ENCODE assay signal across 14 mouse cellular contexts in genomic region chr7:116713200-116713599, GRCm38 (mm10).
DNase-seq lines count a peak whose midpoint lies in the region; ATAC-seq and TF ChIP-seq lines count a peak whose summit lies in the region.
"Had no signal": no experiment of that assay in that cellular context is flagged by ENCODE, and none has a peak within 500 bp of the region (broad histone marks: within the 10 kb centered on the region; RNA-seq: fewer than 3 reads in every experiment).

No protein-coding gene starts in this region.

- H3K4me3 ChIP-seq in kidney, adult 2 months (ENCODE audit: insufficient read depth, low read depth, low read length) = no peak overlapping the region
- no peak overlapping the region for H3K4me3 ChIP-seq in kidney, embryonic 14.5 days (ENCODE audit: low read length)
- H3K4me3 ChIP-seq: lung, embryonic 15.5 days; neural tube, embryonic 13.5 days had no signal

- no peak for TF ChIP-seq POLR2A in kidney, adult 2 months (IDR thresholded peaks at IDR 0.05; ENCODE audit: low read depth, low read length)

- no peaks in the 10 kb centered on the region for H3K4me1 ChIP-seq in kidney, adult 2 months (ENCODE audit: control insufficient read depth, insufficient read depth, low read length)
- H3K4me1 ChIP-seq in kidney, embryonic 14.5 days (ENCODE audit: control insufficient read depth, insufficient read depth, low read length) = no peaks in the 10 kb centered on the region
- H3K4me1 ChIP-seq: lung, embryonic 15.5 days; neural tube, embryonic 13.5 days had no signal

- 81% methylated on average over 8 of the region's 8 CpGs for WGBS in kidney, adult 2 months
- WGBS in kidney, embryonic 14.5 days = 87% methylated on average over 8 of the region's 8 CpGs

- H3K9ac ChIP-seq in kidney, embryonic 14.5 days (ENCODE audit: low read depth, low read length) = no peak overlapping the region
- H3K9ac ChIP-seq: lung, embryonic 15.5 days; neural tube, embryonic 13.5 days had no signal

- no peak overlapping the region for H3K4me2 ChIP-seq in kidney, embryonic 14.5 days (replicated peaks; ENCODE audit: low read depth, low read length)
- H3K4me2 ChIP-seq: lung, embryonic 15.5 days; midbrain, embryonic 11.5 days; neural tube, embryonic 13.5 days had no signal

- ATAC-seq in kidney, embryonic 14.5 days (ENCODE audit: low FRiP score, low TSS enrichment) = no peak
- ATAC-seq in erythroid progenitor cell, adult 5-6 weeks (replicated peaks; ENCODE audit: low FRiP score, poor library complexity, severe bottlenecking) = no peak
- ATAC-seq: Patski had no signal

- peak; percentile 80 to 88 for DNase-seq in cerebellum, postnatal 14 days
- no peak for DNase-seq in cerebellum, adult 18-20 months
- peak; percentile 12 for DNase-seq in kidney, adult 2 months
- peak; percentile 3 for DNase-seq in urinary bladder, postnatal 14 days (ENCODE audit: low spot score)
- DNase-seq in urinary bladder, adult 2 months (ENCODE audit: low spot score) = no peak
- DNase-seq in spleen, postnatal 4 days (ENCODE audit: low spot score in 2 of 2) = no peak
- DNase-seq: embryo, embryonic 11 days; kidney, postnatal 25 days had no signal

- no peaks in the 10 kb centered on the region for H3K27me3 ChIP-seq in kidney, adult 2 months (replicated peaks; ENCODE audit: control insufficient read depth, insufficient read depth, low read length)
- no peaks in the 10 kb centered on the region for H3K27me3 ChIP-seq in kidney, embryonic 14.5 days (ENCODE audit: control insufficient read depth, insufficient read depth, low read length)
- H3K27me3 ChIP-seq: lung, embryonic 15.5 days; neural tube, embryonic 13.5 days; Patski had no signal

- no peaks in the 10 kb centered on the region for H3K36me3 ChIP-seq in kidney, adult 2 months (ENCODE audit: control insufficient read depth, insufficient read depth, low read length)
- H3K36me3 ChIP-seq in kidney, embryonic 14.5 days (ENCODE audit: control insufficient read depth, insufficient read depth, low read length) = no peaks in the 10 kb centered on the region
- H3K36me3 ChIP-seq: lung, embryonic 15.5 days; neural tube, embryonic 13.5 days had no signal

- H3K9me3 ChIP-seq in kidney, embryonic 14.5 days (ENCODE audit: control insufficient read depth, low read length) = no peaks in the 10 kb centered on the region
- H3K9me3 ChIP-seq: lung, embryonic 15.5 days; neural tube, embryonic 13.5 days had no signal

- H3K27ac ChIP-seq in kidney, adult 2 months (ENCODE audit: insufficient read depth, low read depth, low read length) = no peak overlapping the region
- H3K27ac ChIP-seq in kidney, embryonic 14.5 days (ENCODE audit: low read depth, low read length) = no peak overlapping the region
- H3K27ac ChIP-seq: lung, embryonic 15.5 days; neural tube, embryonic 13.5 days had no signal

- TF ChIP-seq CTCF in kidney, adult 2 months (conservative IDR thresholded peaks at IDR 0.05; ENCODE audit: insufficient read depth, insufficient read length, low read depth, low read length) = no peak

Comparison
In these comparisons a context has a peak if more than half of its experiments do, and no peak if none do; other contexts are left out.
1. DNase-seq: peak in cerebellum, postnatal 14 days (2 of 2), kidney, adult 2 months (single experiment) and urinary bladder, postnatal 14 days (single experiment); none in cerebellum, adult 18-20 months (0 of 2), urinary bladder, adult 2 months (single experiment) and spleen, postnatal 4 days (0 of 2).